Mouse (Mus musculus) megakaryocyte, adult 5-6 weeks (primary cell): ENCODE measurements around the gene Smyd3. TPM values are rescaled to one million over a fixed set of nuclear protein-coding genes. Genes with fewer than 3 reads are reported as not detected.

ENCODE experiments used
- ATAC-seq: 2 replicates; pipeline ENCODE4 v1.8.0; 2016; ENCODE audit warnings: mild to moderate bottlenecking, inconsistent platforms; ENCODE audit not compliant: poor library complexity, severe bottlenecking
- total RNA-seq, 2 experiments: library from RNA; stranded (forward) in 1 of 2; stranded (reverse) in 1 of 2; fragments of 153-499, 151-499 nt in 1 of 2; fragments of 221-1000, 200-1000 nt in 1 of 2; gene quantifications; 2 replicates each; pipeline versions ENCODE4 v1.2.3 to v1.2.4; 2015 to 2017

Smyd3 gene
- total RNA-seq, 2 experiments from 2014 or later: 13.7 to 14.8 TPM

GRCm38 (mm10) chr1:179136461-179137144, 381.2 kb downstream of the Smyd3 start:
- no peak for ATAC-seq

- ATAC-seq: no peak
Observed at GRCm38 (mm10) chr1:179129995-179130394, 387.8 kb downstream of the Smyd3 start.

GRCm38 (mm10) chr1:179126287-179126686, 391.6 kb downstream of the Smyd3 start:
- ATAC-seq: no peak

GRCm38 (mm10) chr1:179122476-179123229, 395.2 kb downstream of the Smyd3 start:
- no peak for ATAC-seq

- no peak for ATAC-seq
Observed at GRCm38 (mm10) chr1:179120217-179120966, 397.4 kb downstream of the Smyd3 start.

- ATAC-seq: no peak
Observed at GRCm38 (mm10) chr1:179118673-179119072, 399.2 kb downstream of the Smyd3 start.

GRCm38 (mm10) chr1:179116729-179117663, 400.8 kb downstream of the Smyd3 start:
- peak; percentile 37; the same call in 1 of the 2 replicates for ATAC-seq

- no peak for ATAC-seq
Observed at GRCm38 (mm10) chr1:179114833-179115495, 402.9 kb downstream of the Smyd3 start.

GRCm38 (mm10) chr1:179114385-179114784, 403.5 kb downstream of the Smyd3 start:
- ATAC-seq: no peak

GRCm38 (mm10) chr1:179108759-179109158, 409.1 kb downstream of the Smyd3 start:
- no peak for ATAC-seq

- no peak for ATAC-seq
Observed at GRCm38 (mm10) chr1:179107761-179108694, 409.8 kb downstream of the Smyd3 start.

GRCm38 (mm10) chr1:179107211-179107610, 410.6 kb downstream of the Smyd3 start:
- no peak for ATAC-seq

- no peak for ATAC-seq
Observed at GRCm38 (mm10) chr1:179106702-179107145, 411.1 kb downstream of the Smyd3 start.

- ATAC-seq: no peak
Observed at GRCm38 (mm10) chr1:179106103-179106701, 411.6 kb downstream of the Smyd3 start.

- ATAC-seq: no peak
Observed at GRCm38 (mm10) chr1:179104447-179104846, 413.4 kb downstream of the Smyd3 start.

GRCm38 (mm10) chr1:179096993-179097392, 420.8 kb downstream of the Smyd3 start:
- ATAC-seq: no peak

- no peak for ATAC-seq
Observed at GRCm38 (mm10) chr1:179096323-179096722, 421.5 kb downstream of the Smyd3 start.

- no peak for ATAC-seq
Observed at GRCm38 (mm10) chr1:179089174-179089573, 428.7 kb downstream of the Smyd3 start.
